Mouse (Mus musculus): ENCODE data around the gene 1520401A03Rik.

- TF ChIP-seq CTCF (IDR thresholded peaks at IDR 0.05; ENCODE audit: control insufficient read depth, insufficient read depth, insufficient replicate concordance, low read depth, low read length) (no peak), POLR2A (IDR thresholded peaks at IDR 0.05; ENCODE audit: control insufficient read depth, low read depth, low read length) (no peak)
Measured at GRCm38 (mm10) chr17:23745301-23746251, 23.0 kb upstream of the 1520401A03Rik start, which contains the start of gene Kremen2.
